ENCODE assay signal across 9 mouse cellular contexts in genomic region chr19:55923789-55924426, GRCm38 (mm10).
DNase-seq lines count a peak whose midpoint lies in the region; ATAC-seq and TF ChIP-seq lines count a peak whose summit lies in the region.
"Had no signal": no experiment of that assay in that cellular context is flagged by ENCODE, and none has a peak within 500 bp of the region (broad histone marks: within the 10 kb centered on the region; RNA-seq: fewer than 3 reads in every experiment).

No protein-coding gene starts in this region.

- intact Hi-C loops in heart, postnatal 14 days (cut with DNase I), result no loop called here

- WGBS in lung, postnatal 0 days, result 48% methylated on average over 12 of the region's 12 CpGs
- WGBS in forebrain, embryonic 12.5 days, result 6% methylated on average over 12 of the region's 12 CpGs
- 23% methylated on average over 12 of the region's 12 CpGs for WGBS in limb, embryonic 11.5 days
- 18% methylated on average over 12 of the region's 12 CpGs for WGBS in neural tube, embryonic 13.5 days

- H3K9ac ChIP-seq in lung, postnatal 0 days (replicated peaks; ENCODE audit: low read depth), result no peak overlapping the region
- H3K9ac ChIP-seq in forebrain, embryonic 12.5 days, result no peak overlapping the region
- H3K9ac ChIP-seq in limb, embryonic 11.5 days (ENCODE audit: low read length), result no peak overlapping the region
- no peak overlapping the region; the same call in 1 of the 2 replicates for H3K9ac ChIP-seq in neural tube, embryonic 13.5 days

- H3K4me1 ChIP-seq in lung, postnatal 0 days (ENCODE audit: insufficient read depth, low read depth, low read length), result no peaks in the 10 kb centered on the region
- peaks cover 21% of the 10 kb centered on the region for H3K4me1 ChIP-seq in forebrain, embryonic 12.5 days
- peaks cover 6% of the 10 kb centered on the region; the same call in 1 of the 2 replicates for H3K4me1 ChIP-seq in limb, embryonic 11.5 days (ENCODE audit: control insufficient read depth, insufficient read depth, low read length)
- H3K4me1 ChIP-seq in neural tube, embryonic 13.5 days (replicated peaks), result peaks cover 10% of the 10 kb centered on the region

- TF ChIP-seq EP300 in lung, postnatal 0 days (IDR thresholded peaks at IDR 0.05), result no peak

- peak; percentile 32 for DNase-seq in lung, postnatal 0 days (ENCODE audit: low spot score)
- DNase-seq in lung, postnatal 4 days, result no peak
- DNase-seq in limb, embryonic 11.5 days (ENCODE audit: low spot score), result peak; percentile 57
- DNase-seq in natural killer cell, adult 2 months (ENCODE audit: low spot score in 2 of 2), result no peak
- DNase-seq in heart, postnatal 14 days, result no peak
- DNase-seq in adrenal gland, adult 2 months, result no peak
- DNase-seq: cerebellum, postnatal 36 days had no signal

- H3K36me3 ChIP-seq in lung, postnatal 0 days (ENCODE audit: insufficient read depth, low read length), result 0 out of 2 replicates have a peak, but pooled peaks cover 14% of the 10 kb centered on the region
- H3K36me3 ChIP-seq in forebrain, embryonic 12.5 days (replicated peaks), result peaks cover 42% of the 10 kb centered on the region
- H3K36me3 ChIP-seq in limb, embryonic 11.5 days (ENCODE audit: control insufficient read depth, insufficient read depth, low read length), result peaks cover 2% of the 10 kb centered on the region; the same call in 1 of the 2 replicates
- 0 out of 2 replicates have a peak, but pooled peaks cover 6% of the 10 kb centered on the region for H3K36me3 ChIP-seq in neural tube, embryonic 13.5 days

- TF ChIP-seq CTCF in lung, postnatal 0 days (IDR thresholded peaks at IDR 0.05), result no peak

- no peaks in the 10 kb centered on the region for H3K9me3 ChIP-seq in lung, postnatal 0 days (ENCODE audit: low read length)
- H3K9me3 ChIP-seq in forebrain, embryonic 12.5 days, result no peaks in the 10 kb centered on the region
- H3K9me3 ChIP-seq in limb, embryonic 11.5 days (ENCODE audit: control insufficient read depth, low read length), result no peaks in the 10 kb centered on the region
- H3K9me3 ChIP-seq in neural tube, embryonic 13.5 days, result no peaks in the 10 kb centered on the region

- H3K27me3 ChIP-seq in lung, postnatal 0 days (replicated peaks; ENCODE audit: insufficient read depth, low read length), result no peaks in the 10 kb centered on the region
- H3K27me3 ChIP-seq in forebrain, embryonic 12.5 days, result peaks cover 54% of the 10 kb centered on the region
- H3K27me3 ChIP-seq in limb, embryonic 11.5 days (ENCODE audit: control insufficient read depth, insufficient read depth, low read length), result no peaks in the 10 kb centered on the region
- no peaks in the 10 kb centered on the region for H3K27me3 ChIP-seq in neural tube, embryonic 13.5 days

- H3K27ac ChIP-seq in lung, postnatal 0 days (ENCODE audit: low read length), result no peak overlapping the region
- H3K27ac ChIP-seq in forebrain, embryonic 12.5 days, result peak overlapping the region; percentile 22; the same call in 1 of the 2 replicates
- H3K27ac ChIP-seq in limb, embryonic 11.5 days (replicated peaks; ENCODE audit: low read depth, low read length), result no peak overlapping the region
- H3K27ac ChIP-seq in neural tube, embryonic 13.5 days (replicated peaks), result no peak overlapping the region

- no peak for ATAC-seq in lung, postnatal 0 days
- peak; percentile 84; the same call in 1 of the 2 replicates for ATAC-seq in forebrain, embryonic 12.5 days (ENCODE audit: low FRiP score)
- ATAC-seq in limb, embryonic 11.5 days (ENCODE audit: insufficient number of reproducible peaks, low FRiP score, low TSS enrichment, low read depth), result no peak
- peak; percentile 74; the same call in 1 of the 2 replicates for ATAC-seq in neural tube, embryonic 13.5 days (ENCODE audit: low read depth)

- no peak overlapping the region for H3K4me3 ChIP-seq in lung, postnatal 0 days (ENCODE audit: low read depth, low read length)
- no peak overlapping the region for H3K4me3 ChIP-seq in forebrain, embryonic 12.5 days (replicated peaks)
- H3K4me3 ChIP-seq in limb, embryonic 11.5 days (ENCODE audit: low read depth, low read length), result no peak overlapping the region
- no peak overlapping the region for H3K4me3 ChIP-seq in neural tube, embryonic 13.5 days

- H3K4me2 ChIP-seq in lung, postnatal 0 days (replicated peaks; ENCODE audit: low read depth, low read length), result no peak overlapping the region
- H3K4me2 ChIP-seq in forebrain, embryonic 12.5 days, result no peak overlapping the region
- no peak overlapping the region for H3K4me2 ChIP-seq in limb, embryonic 11.5 days (ENCODE audit: low read depth, severe bottlenecking)
- H3K4me2 ChIP-seq in neural tube, embryonic 13.5 days, result no peak overlapping the region

Comparison
In these comparisons a context has a peak if more than half of its experiments do, and no peak if none do; other contexts are left out.
1. DNase-seq: peak in lung, postnatal 0 days (single experiment) and limb, embryonic 11.5 days (single experiment); none in lung, postnatal 4 days (0 of 2), natural killer cell, adult 2 months (0 of 2), heart, postnatal 14 days (0 of 2) and adrenal gland, adult 2 months (single experiment).
2. ATAC-seq: peak in forebrain, embryonic 12.5 days (single experiment) and neural tube, embryonic 13.5 days (single experiment); none in lung, postnatal 0 days (single experiment) and limb, embryonic 11.5 days (single experiment).